Mouse (Mus musculus): ENCODE data around the gene Vkorc1l1. TPM values are rescaled to one million over a fixed set of nuclear protein-coding genes. Genes with fewer than 3 reads are reported as not detected.

The Vkorc1l1 gene
- polyA plus RNA-seq, 1 experiment, result 29.4 TPM

GRCm38 (mm10) chr5:129929924-129930855 is 11.6 kb upstream of the Vkorc1l1 start:
- no peak for TF ChIP-seq GATA1 (IDR thresholded peaks at IDR 0.05; ENCODE audit: low read length)

GRCm38 (mm10) chr5:129936941-129937340 is 4.8 kb upstream of the Vkorc1l1 start:
- no peak for TF ChIP-seq GATA1 (IDR thresholded peaks at IDR 0.05; ENCODE audit: low read length)

GRCm38 (mm10) chr5:129940281-129940680 is 1.5 kb upstream of the Vkorc1l1 start:
- no peak for TF ChIP-seq GATA1 (IDR thresholded peaks at IDR 0.05; ENCODE audit: low read length)

- TF ChIP-seq GATA1 (IDR thresholded peaks at IDR 0.05; ENCODE audit: low read length), result peak; percentile 68
These were observed 855 bp upstream of the Vkorc1l1 start for GRCm38 (mm10) chr5:129940736-129941494.

GRCm38 (mm10) chr5:129943402-129943801 is 1.6 kb downstream of the Vkorc1l1 start:
- TF ChIP-seq GATA1 (IDR thresholded peaks at IDR 0.05; ENCODE audit: low read length), result no peak

GRCm38 (mm10) chr5:129947528-129948033 is 5.8 kb downstream of the Vkorc1l1 start:
- no peak for TF ChIP-seq GATA1 (IDR thresholded peaks at IDR 0.05; ENCODE audit: low read length)

GRCm38 (mm10) chr5:129952143-129952542 is 10.4 kb downstream of the Vkorc1l1 start:
- no peak for TF ChIP-seq GATA1 (IDR thresholded peaks at IDR 0.05; ENCODE audit: low read length)

- peak; percentile 17 for TF ChIP-seq GATA1 (IDR thresholded peaks at IDR 0.05; ENCODE audit: low read length)
These were observed 12.9 kb downstream of the Vkorc1l1 start for GRCm38 (mm10) chr5:129954473-129955254.

GRCm38 (mm10) chr5:129955792-129956191 is 14.0 kb downstream of the Vkorc1l1 start:
- no peak for TF ChIP-seq GATA1 (IDR thresholded peaks at IDR 0.05; ENCODE audit: low read length)

GRCm38 (mm10) chr5:129963224-129963623 is 21.5 kb downstream of the Vkorc1l1 start:
- TF ChIP-seq GATA1 (IDR thresholded peaks at IDR 0.05; ENCODE audit: low read length), result no peak

GRCm38 (mm10) chr5:129966448-129966847 is 24.7 kb downstream of the Vkorc1l1 start:
- no peak for TF ChIP-seq GATA1 (IDR thresholded peaks at IDR 0.05; ENCODE audit: low read length)

GRCm38 (mm10) chr5:129968417-129968816 is 26.6 kb downstream of the Vkorc1l1 start:
- TF ChIP-seq GATA1 (IDR thresholded peaks at IDR 0.05; ENCODE audit: low read length), result no peak

- no peak for TF ChIP-seq GATA1 (IDR thresholded peaks at IDR 0.05; ENCODE audit: low read length)
These were observed 29.7 kb downstream of the Vkorc1l1 start for GRCm38 (mm10) chr5:129971491-129971890.

- no peak for TF ChIP-seq GATA1 (IDR thresholded peaks at IDR 0.05; ENCODE audit: low read length)
These were observed 32.6 kb downstream of the Vkorc1l1 start for GRCm38 (mm10) chr5:129974354-129974753.

GRCm38 (mm10) chr5:129974866-129975311 is 33.1 kb downstream of the Vkorc1l1 start:
- peak; percentile 91 for TF ChIP-seq GATA1 (IDR thresholded peaks at IDR 0.05; ENCODE audit: low read length)
